Mouse (Mus musculus) heart, adult 2 months (tissue): ENCODE measurements around the gene Flot1. TPM values are rescaled to one million over a fixed set of nuclear protein-coding genes. Genes with fewer than 3 reads are reported as not detected.
A peak's percentile ranks its signal among the peaks of the same experiment; 100 is the strongest.

Source experiments
- DNase-seq, 2 experiments: peaks; one replicate each; pipeline ENCODE4 v3.0.0; 2021
- H3K27ac ChIP-seq: fragments of 200-600 bp; 2 replicates; pipeline ENCODE4 v1.8.1; 2022
- H3K27me3 ChIP-seq: fragments of 200-500 bp; 2 replicates; pipeline ENCODE4 v1.6.1; 2012; ENCODE audit warnings: mild to moderate bottlenecking, low read length, inconsistent platforms, mixed read lengths; ENCODE audit not compliant: control insufficient read depth, insufficient read depth
- H3K36me3 ChIP-seq: fragments of 200-500 bp; 2 replicates; pipeline ENCODE4 v1.6.1; 2012; ENCODE audit warnings: low read length, inconsistent platforms; ENCODE audit not compliant: control insufficient read depth, insufficient read depth
- H3K4me1 ChIP-seq: fragments of 200-500 bp; 2 replicates; pipeline ENCODE4 v1.6.1; 2011; ENCODE audit warnings: low read length; ENCODE audit not compliant: control insufficient read depth, insufficient read depth
- H3K4me3 ChIP-seq: fragments of 200-600 bp; 2 replicates; pipeline ENCODE4 v1.8.1; 2022
- H3K79me2 ChIP-seq: fragments of 200-500 bp; replicated peaks from 2 replicates; pipeline ENCODE4 v1.6.1; 2012; ENCODE audit warnings: mild to moderate bottlenecking, inconsistent platforms, low read length, moderate library complexity, mixed read lengths; ENCODE audit not compliant: control insufficient read depth, insufficient read depth
- H3K9ac ChIP-seq: fragments of 200-500 bp; 2 replicates; pipeline ENCODE4 v1.6.1; 2012; ENCODE audit warnings: low read depth, mild to moderate bottlenecking, control low read depth, inconsistent platforms, low read length, mixed read lengths
- CTCF ChIP-seq: fragments of 200-600 bp; IDR thresholded peaks from 2 replicates; pipeline ENCODE4 v1.8.1; 2022; ENCODE audit warnings: antibody characterized with exemption, mild to moderate bottlenecking, moderate library complexity
- EP300 ChIP-seq: fragments of 200-500 bp; IDR thresholded peaks from 2 replicates; pipeline ENCODE4 v1.6.1; 2011; ENCODE audit warnings: low read depth, low read length, control low read depth; ENCODE audit not compliant: insufficient read depth
- POLR2A ChIP-seq: fragments of 200-500 bp; IDR thresholded peaks from 2 replicates; pipeline ENCODE4 v1.6.1; 2011; ENCODE audit warnings: mild to moderate bottlenecking, low read depth, low read length, control low read depth; ENCODE audit not compliant: insufficient read depth
- WGBS: fragments of 180-500 bp; shearing (Covaris S2); methylation state at CpG from one replicate; pipeline ENCODE4 v1.1.7; 2018; 5-methylcytosine and 5-hydroxymethylcytosine counted together
- intact Hi-C: fragments of 180-260 bp; cut with DNase I; formaldehyde crosslinking; loops from one replicate; pipeline ENCODE4 v1.15.1; 2025
- polyA plus RNA-seq: library from polyadenylated mRNA; depleted of rRNA; stranded (reverse); fragments of >200 nt; gene quantifications from 2 replicates; pipeline ENCODE4 v1.2.3, GENCODE M21; 2012
- total RNA-seq, 2 experiments: library from RNA; stranded (reverse); gene quantifications; 2 replicates each; pipeline ENCODE4 v1.2.3; 2021

Flot1 gene
- total and polyA plus RNA-seq, 3 experiments, result 133 to 148 (median 138) TPM

GRCm38 (mm10) chr17:35834696-35835422 lies 11.8 kb downstream of the Flot1 start:
- H3K4me3 ChIP-seq, result no peak overlapping the region
- H3K79me2 ChIP-seq, result no peaks in the 10 kb centered on the region
- 0 out of 2 replicates have a peak, but pooled peaks have one; percentile 18 for TF ChIP-seq POLR2A
- no peak for TF ChIP-seq CTCF
- 0 out of 2 replicates have a peak, but pooled peaks have one; percentile 13 for TF ChIP-seq EP300
- no peak overlapping the region for H3K9ac ChIP-seq
- no peaks in the 10 kb centered on the region for H3K27me3 ChIP-seq
- no peak overlapping the region for H3K27ac ChIP-seq
- 53% methylated on average over 26 of the region's 26 CpGs for WGBS
- H3K36me3 ChIP-seq, result peaks cover 5% of the 10 kb centered on the region; the same call in 1 of the 2 replicates
- peak in 1 of 2 experiments; percentile 46 for DNase-seq
- H3K4me1 ChIP-seq, result peaks cover 9% of the 10 kb centered on the region
- intact Hi-C loops, result loop anchor here (10.0 kb wide), 1 partner anchor 140 kb away; the partner anchor contains the start of gene Gnl1

- TF ChIP-seq POLR2A (no peak), CTCF (no peak), EP300 (no peak)
- WGBS, result 57% methylated on average over 26 of the region's 26 CpGs
- no peak overlapping the region for H3K4me3 ChIP-seq
- peaks cover 9% of the 10 kb centered on the region for H3K4me1 ChIP-seq
- DNase-seq, result peak; percentile 30 to 45
- H3K27ac ChIP-seq, result no peak overlapping the region
- intact Hi-C loops, result loop anchor here (1.0 to 10.0 kb wide), 3 partner anchors 12 to 139 kb away; partner anchors contain the start of genes Flot1 and Gnl1
- peaks cover 5% of the 10 kb centered on the region; the same call in 1 of the 2 replicates for H3K36me3 ChIP-seq
- no peaks in the 10 kb centered on the region for H3K27me3 ChIP-seq
- H3K9ac ChIP-seq, result no peak overlapping the region
- H3K79me2 ChIP-seq, result no peaks in the 10 kb centered on the region
Observed at GRCm38 (mm10) chr17:35835424-35836140, 12.6 kb downstream of the Flot1 start.

GRCm38 (mm10) chr17:35836178-35836965 lies 13.3 kb downstream of the Flot1 start:
- intact Hi-C loops, result loop anchor here (1.0 to 10.0 kb wide), 3 partner anchors 13 to 138 kb away; partner anchors contain the start of genes Flot1 and Gnl1
- H3K79me2 ChIP-seq, result no peaks in the 10 kb centered on the region
- H3K4me1 ChIP-seq, result peaks cover 9% of the 10 kb centered on the region
- 5% methylated on average over 24 of the region's 24 CpGs for WGBS
- peak overlapping the region; percentile 91 for H3K27ac ChIP-seq
- TF ChIP-seq POLR2A (peak; percentile 36; the same call in 1 of the 2 replicates), EP300 (no peak), CTCF (peak; percentile 95; the same call in 1 of the 2 replicates)
- H3K27me3 ChIP-seq, result no peaks in the 10 kb centered on the region
- H3K36me3 ChIP-seq, result peaks cover 5% of the 10 kb centered on the region; the same call in 1 of the 2 replicates
- peak; percentile 83 to 84 for DNase-seq
- H3K4me3 ChIP-seq, result peak overlapping the region; percentile 72
- H3K9ac ChIP-seq, result peak overlapping the region; percentile 89

- 1% methylated on average over 25 of the region's 25 CpGs for WGBS
- Histone ChIP-seq H3K27me3 (no peaks in the 10 kb centered on the region), H3K9ac (peak overlapping the region; percentile 89), H3K27ac (peak overlapping the region; percentile 91), H3K36me3 (peaks cover 5% of the 10 kb centered on the region; the same call in 1 of the 2 replicates), H3K4me3 (peak overlapping the region; percentile 72), H3K4me1 (peaks cover 10% of the 10 kb centered on the region), H3K79me2 (no peaks in the 10 kb centered on the region)
- intact Hi-C loops, result loop anchor here (1.0 to 10.0 kb wide), 3 partner anchors 14 to 138 kb away; partner anchors contain the start of genes Flot1 and Gnl1
- TF ChIP-seq EP300 (no peak), CTCF (no peak), POLR2A (peak; percentile 16; the same call in 1 of the 2 replicates)
- DNase-seq, result peak; percentile 92
Observed at GRCm38 (mm10) chr17:35836991-35837422, 14.0 kb downstream of the Flot1 start.

- Histone ChIP-seq H3K79me2 (no peaks in the 10 kb centered on the region), H3K27me3 (no peaks in the 10 kb centered on the region), H3K9ac (peak overlapping the region; percentile 89), H3K4me3 (peak overlapping the region; percentile 72), H3K27ac (peak overlapping the region; percentile 91), H3K4me1 (peaks cover 12% of the 10 kb centered on the region), H3K36me3 (peaks cover 5% of the 10 kb centered on the region; the same call in 1 of the 2 replicates)
- WGBS, result under 1% methylated on average over 18 of the region's 18 CpGs
- peak; percentile 58 to 64 for DNase-seq
- intact Hi-C loops, result loop anchor here (10.0 kb wide), 1 partner anchor 137 kb away; the partner anchor contains the start of gene Gnl1
- TF ChIP-seq CTCF, result no peak
- no peak for TF ChIP-seq POLR2A
- no peak for TF ChIP-seq EP300
Observed at GRCm38 (mm10) chr17:35837487-35837886, 14.5 kb downstream of the Flot1 start.
